In the genomic region with DNA sequence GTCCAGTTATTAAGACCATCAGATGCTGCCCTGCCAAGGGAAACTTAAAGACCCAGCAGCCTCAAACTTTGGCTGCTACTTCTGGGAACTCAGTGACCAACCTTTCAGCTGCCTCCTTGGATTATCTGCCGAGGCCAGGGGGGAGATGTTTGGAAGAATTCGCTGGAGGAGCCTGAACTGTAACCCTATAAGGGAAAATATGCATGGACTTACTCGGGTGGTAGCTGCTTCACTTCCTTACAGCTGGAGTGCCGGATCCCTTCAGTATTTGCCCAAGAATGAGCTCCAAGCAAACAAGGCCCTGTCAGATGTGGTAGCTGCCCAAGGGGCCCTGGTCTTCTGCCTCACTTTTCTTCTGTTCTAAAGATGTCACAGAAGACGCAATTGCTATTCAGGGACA, we compare ENCODE assay signal across 21 mouse cellular contexts. TPM values are rescaled to one million over a fixed set of nuclear protein-coding genes. Genes with fewer than 3 reads are reported as not detected.
DNase-seq lines count a peak whose midpoint lies in the region; ATAC-seq and TF ChIP-seq lines count a peak whose summit lies in the region.
"Had no signal": no experiment of that assay in that cellular context is flagged by ENCODE, and none has a peak within 500 bp of the region (broad histone marks: within the 10 kb centered on the region; RNA-seq: fewer than 3 reads in every experiment).

No protein-coding gene starts in this region.

- TF ChIP-seq EP300 in stomach, postnatal 0 days (optimal IDR thresholded peaks at IDR 0.05) = no peak

- H3K4me2 ChIP-seq in heart, embryonic 13.5 days = no peak overlapping the region
- H3K4me2 ChIP-seq in limb, embryonic 12.5 days = no peak overlapping the region
- H3K4me2 ChIP-seq in intestine, embryonic 16.5 days (ENCODE audit: low read depth, low read length) = no peak overlapping the region
- H3K4me2 ChIP-seq in stomach, postnatal 0 days (replicated peaks; ENCODE audit: low read depth) = no peak overlapping the region
- H3K4me2 ChIP-seq: hindbrain, embryonic 12.5 days; liver, embryonic 15.5 days; neural tube, embryonic 15.5 days had no signal

- TF ChIP-seq CTCF in stomach, postnatal 0 days (IDR thresholded peaks at IDR 0.05; ENCODE audit: low read depth) = no peak

- no peak for ATAC-seq in heart, embryonic 13.5 days (ENCODE audit: extremely low read depth, insufficient number of reproducible peaks, low FRiP score, low TSS enrichment)
- ATAC-seq in limb, embryonic 12.5 days (ENCODE audit: insufficient number of reproducible peaks, insufficient read depth, low FRiP score, low TSS enrichment, low read depth) = no peak
- ATAC-seq in intestine, embryonic 16.5 days = no peak
- peak; percentile 50; the same call in 1 of the 2 replicates for ATAC-seq in stomach, postnatal 0 days (ENCODE audit: low FRiP score, low TSS enrichment)
- ATAC-seq: midbrain, embryonic 16.5 days had no signal

- no peaks in the 10 kb centered on the region for H3K27me3 ChIP-seq in heart, embryonic 13.5 days (replicated peaks)
- H3K27me3 ChIP-seq in limb, embryonic 12.5 days = no peaks in the 10 kb centered on the region
- H3K27me3 ChIP-seq in limb, embryonic 10.5 days (ENCODE audit: low read depth, poor library complexity, severe bottlenecking) = no peaks in the 10 kb centered on the region
- H3K27me3 ChIP-seq in intestine, embryonic 16.5 days (replicated peaks; ENCODE audit: control insufficient read depth, insufficient read depth, low read length) = no peaks in the 10 kb centered on the region
- H3K27me3 ChIP-seq in stomach, postnatal 0 days (ENCODE audit: control insufficient read depth, insufficient read depth, low read length) = no peaks in the 10 kb centered on the region
- H3K27me3 ChIP-seq: CH12.LX; hindbrain, embryonic 12.5 days; liver, embryonic 15.5 days; neural tube, embryonic 15.5 days had no signal

- H3K9me3 ChIP-seq in heart, embryonic 13.5 days = no peaks in the 10 kb centered on the region
- no peaks in the 10 kb centered on the region for H3K9me3 ChIP-seq in limb, embryonic 12.5 days
- H3K9me3 ChIP-seq in limb, embryonic 10.5 days (replicated peaks) = no peaks in the 10 kb centered on the region
- H3K9me3 ChIP-seq in intestine, embryonic 16.5 days (ENCODE audit: control insufficient read depth, low read length) = no peaks in the 10 kb centered on the region
- no peaks in the 10 kb centered on the region for H3K9me3 ChIP-seq in stomach, postnatal 0 days (ENCODE audit: control insufficient read depth, low read length)
- H3K9me3 ChIP-seq: forebrain, embryonic 10.5 days; hindbrain, embryonic 12.5 days; liver, embryonic 15.5 days; neural tube, embryonic 15.5 days had no signal

- H3K36me3 ChIP-seq in heart, embryonic 13.5 days = peaks cover 5% of the 10 kb centered on the region
- peaks cover 9% of the 10 kb centered on the region; the same call in 1 of the 2 replicates for H3K36me3 ChIP-seq in limb, embryonic 12.5 days
- peaks cover 10% of the 10 kb centered on the region for H3K36me3 ChIP-seq in limb, embryonic 10.5 days
- H3K36me3 ChIP-seq in intestine, embryonic 16.5 days (ENCODE audit: control insufficient read depth, insufficient read depth, low read length) = no peaks in the 10 kb centered on the region
- no peaks in the 10 kb centered on the region; the same call in 1 of the 2 replicates for H3K36me3 ChIP-seq in stomach, postnatal 0 days (ENCODE audit: control insufficient read depth, insufficient read depth, low read length)
- H3K36me3 ChIP-seq: liver, embryonic 15.5 days had no signal

- peak overlapping the region; percentile 12 for H3K27ac ChIP-seq in heart, embryonic 13.5 days (replicated peaks)
- 0 out of 2 replicates have a peak overlapping the region, but pooled peaks have one; percentile 29 for H3K27ac ChIP-seq in limb, embryonic 12.5 days
- H3K27ac ChIP-seq in limb, embryonic 10.5 days = no peak overlapping the region
- peak overlapping the region; percentile 64 for H3K27ac ChIP-seq in intestine, embryonic 16.5 days (ENCODE audit: low read length)
- H3K27ac ChIP-seq in stomach, postnatal 0 days (replicated peaks) = peak overlapping the region; percentile 86
- H3K27ac ChIP-seq: forebrain, embryonic 10.5 days; hindbrain, embryonic 12.5 days; kidney, postnatal 0 days; liver, embryonic 15.5 days; neural tube, embryonic 15.5 days had no signal

- peaks cover 80% of the 10 kb centered on the region for H3K4me1 ChIP-seq in heart, embryonic 13.5 days
- peaks cover 25% of the 10 kb centered on the region for H3K4me1 ChIP-seq in limb, embryonic 12.5 days (replicated peaks)
- H3K4me1 ChIP-seq in limb, embryonic 10.5 days = peaks cover 24% of the 10 kb centered on the region
- peaks cover 34% of the 10 kb centered on the region for H3K4me1 ChIP-seq in intestine, embryonic 16.5 days (ENCODE audit: control insufficient read depth, insufficient read depth, low read length)
- H3K4me1 ChIP-seq in stomach, postnatal 0 days (replicated peaks; ENCODE audit: control insufficient read depth, insufficient read depth) = peaks cover 5% of the 10 kb centered on the region; the same call in 1 of the 2 replicates
- H3K4me1 ChIP-seq: liver, embryonic 15.5 days had no signal

- H3K9ac ChIP-seq in heart, embryonic 13.5 days = 0 out of 2 replicates have a peak overlapping the region, but pooled peaks have one; percentile 26
- no peak overlapping the region for H3K9ac ChIP-seq in limb, embryonic 12.5 days (replicated peaks)
- no peak overlapping the region for H3K9ac ChIP-seq in intestine, embryonic 16.5 days (ENCODE audit: low read depth, low read length)
- H3K9ac ChIP-seq in stomach, postnatal 0 days (ENCODE audit: low read length) = no peak overlapping the region
- H3K9ac ChIP-seq: hindbrain, embryonic 12.5 days; liver, embryonic 15.5 days; neural tube, embryonic 15.5 days had no signal

- 37% methylated on average over 5 of the region's 5 CpGs for WGBS in heart, embryonic 13.5 days
- 76% methylated on average over 5 of the region's 5 CpGs for WGBS in limb, embryonic 12.5 days
- 75% methylated on average over 5 of the region's 5 CpGs for WGBS in limb, embryonic 10.5 days
- 31% methylated on average over 5 of the region's 5 CpGs for WGBS in intestine, embryonic 16.5 days
- WGBS in stomach, postnatal 0 days = 29% methylated on average over 5 of the region's 5 CpGs

- DNase-seq in heart, postnatal 4 days = no peak
- no peak for DNase-seq in limb, embryonic 10.5 days (ENCODE audit: low spot score)
- no peak for DNase-seq in stomach, postnatal 0 days (ENCODE audit: low spot score)
- DNase-seq in testis, postnatal 10 days (ENCODE audit: low spot score) = no peak
- DNase-seq: adrenal gland, postnatal 36 days; cerebellum, adult 11-12 months; cerebellum, postnatal 14 days; embryo, embryonic 11 days; heart, adult 11 months; lung, postnatal 4 days; thymus, postnatal 36 days had no signal

- no peak overlapping the region for H3K4me3 ChIP-seq in heart, embryonic 13.5 days
- no peak overlapping the region for H3K4me3 ChIP-seq in limb, embryonic 12.5 days (replicated peaks)
- no peak overlapping the region for H3K4me3 ChIP-seq in limb, embryonic 10.5 days
- H3K4me3 ChIP-seq in intestine, embryonic 16.5 days (ENCODE audit: low read length) = no peak overlapping the region
- no peak overlapping the region for H3K4me3 ChIP-seq in stomach, postnatal 0 days (ENCODE audit: low read depth, low read length)
- H3K4me3 ChIP-seq: forebrain, embryonic 10.5 days; hindbrain, embryonic 12.5 days; liver, embryonic 15.5 days; neural tube, embryonic 15.5 days had no signal

RNA-seq across cellular contexts. Expression of a gene that starts 38.2 kb away (rescaled TPM):
- polyA plus RNA-seq in heart, embryonic 13.5 days (2015; fragmentation: Nextera tagmentation; extraction: Ambion mirVana) = 24.9 and 26.9 TPM in 2 replicates
- total RNA-seq in heart, postnatal 4 days (2021) = 10 to 100 TPM; 45.2 to 45.9 TPM
- 15.4 and 16.6 TPM in 2 replicates for polyA plus RNA-seq in limb, embryonic 12.5 days (2016; fragmentation: Nextera tagmentation; extraction: Ambion mirVana)
- 13.6 and 15.1 TPM in 2 replicates for polyA plus RNA-seq in limb, embryonic 10.5 days (2016; fragmentation: Nextera tagmentation; extraction: Ambion mirVana)
- 12.6 and 13.3 TPM in 2 replicates for polyA plus RNA-seq in intestine, embryonic 16.5 days (2015; fragmentation: Nextera tagmentation; extraction: Ambion mirVana)
- polyA plus RNA-seq in stomach, postnatal 0 days (2015; fragmentation: Nextera tagmentation; extraction: Ambion mirVana) = 9.3 and 9.4 TPM in 2 replicates
